Mouse (Mus musculus) layer of hippocampus, adult 9-10 months (tissue): ENCODE measurements around the gene Slc2a1.

Experiments used
- DNase-seq: peaks from one replicate; pipeline ENCODE4 v3.0.0; 2022; ENCODE audit warnings: low spot score

The Slc2a1 gene

DNA sequence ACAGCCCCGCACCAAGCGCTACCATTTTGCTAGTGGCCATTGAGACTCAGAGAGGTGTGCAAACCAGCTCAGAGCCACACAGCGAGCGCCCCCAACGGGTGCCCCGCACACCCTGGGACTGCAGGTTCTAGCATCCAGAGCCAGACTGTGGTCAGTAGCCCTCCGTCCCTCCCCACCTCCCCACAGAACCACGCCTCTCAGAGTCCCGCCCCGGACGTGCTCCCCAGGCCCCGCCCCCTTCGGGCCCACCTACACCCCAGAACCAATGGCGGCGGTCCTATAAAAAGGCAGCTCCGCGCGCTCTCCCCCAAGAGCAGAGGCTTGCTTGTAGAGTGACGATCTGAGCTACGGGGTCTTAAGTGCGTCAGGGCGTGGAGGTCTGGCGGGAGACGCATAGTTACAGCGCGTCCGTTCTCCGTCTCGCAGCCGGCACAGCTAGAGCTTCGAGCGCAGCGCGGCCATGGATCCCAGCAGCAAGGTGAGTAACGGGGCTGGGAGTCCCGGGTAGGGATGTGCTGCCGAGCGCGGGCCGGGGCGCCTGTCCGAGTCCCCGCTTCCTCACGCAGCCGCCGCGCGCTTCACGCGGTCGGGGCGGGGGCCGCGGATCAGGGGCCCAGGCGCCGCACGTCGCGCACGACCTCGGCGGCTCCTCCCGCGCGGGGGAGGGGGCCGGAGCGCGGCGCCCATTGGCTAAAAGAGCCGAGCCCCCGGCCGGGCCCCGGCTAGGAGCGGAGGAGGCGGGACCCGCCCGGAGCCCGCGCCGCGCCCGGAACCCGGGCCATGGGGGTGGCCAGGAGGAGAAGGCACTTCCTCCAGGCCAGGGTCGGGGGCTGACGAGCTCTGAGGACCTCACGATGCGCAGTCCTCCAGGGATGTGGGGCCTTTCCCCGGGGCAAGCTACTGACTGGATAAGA, at the start of gene Slc2a1:
Gene Slc2a1 (plus strand): TSS at position 217 of the 914 bp plus-strand sequence.
- peak; percentile 58 for DNase-seq

GRCm38 (mm10) chr4:119066791-119067190, 41.7 kb upstream of the Slc2a1 start:
- no peak for DNase-seq

GRCm38 (mm10) chr4:119067204-119067603, 41.3 kb upstream of the Slc2a1 start:
- DNase-seq = no peak

GRCm38 (mm10) chr4:119068918-119069317, 39.6 kb upstream of the Slc2a1 start:
- DNase-seq = no peak

DNA sequence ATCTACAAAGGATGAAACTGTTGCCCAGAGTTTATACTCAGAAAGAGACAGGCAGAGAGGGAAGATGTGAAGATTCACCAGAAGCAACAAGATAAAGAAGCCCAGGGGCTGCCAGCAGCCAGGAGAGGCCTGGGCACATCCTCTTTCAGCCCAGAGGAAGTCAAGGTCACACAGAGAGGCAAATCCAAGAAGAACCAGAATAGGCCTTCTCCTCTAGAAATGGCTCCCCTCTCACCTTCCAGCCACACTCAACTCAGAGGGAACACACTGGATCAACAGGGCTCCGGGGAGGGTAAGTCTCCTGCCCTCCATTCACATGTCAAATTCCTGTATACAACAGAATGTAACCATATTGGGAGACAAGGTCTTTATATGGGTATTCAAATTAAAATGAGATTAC, 38.3 kb upstream of the Slc2a1 start:
- DNase-seq = no peak

DNA sequence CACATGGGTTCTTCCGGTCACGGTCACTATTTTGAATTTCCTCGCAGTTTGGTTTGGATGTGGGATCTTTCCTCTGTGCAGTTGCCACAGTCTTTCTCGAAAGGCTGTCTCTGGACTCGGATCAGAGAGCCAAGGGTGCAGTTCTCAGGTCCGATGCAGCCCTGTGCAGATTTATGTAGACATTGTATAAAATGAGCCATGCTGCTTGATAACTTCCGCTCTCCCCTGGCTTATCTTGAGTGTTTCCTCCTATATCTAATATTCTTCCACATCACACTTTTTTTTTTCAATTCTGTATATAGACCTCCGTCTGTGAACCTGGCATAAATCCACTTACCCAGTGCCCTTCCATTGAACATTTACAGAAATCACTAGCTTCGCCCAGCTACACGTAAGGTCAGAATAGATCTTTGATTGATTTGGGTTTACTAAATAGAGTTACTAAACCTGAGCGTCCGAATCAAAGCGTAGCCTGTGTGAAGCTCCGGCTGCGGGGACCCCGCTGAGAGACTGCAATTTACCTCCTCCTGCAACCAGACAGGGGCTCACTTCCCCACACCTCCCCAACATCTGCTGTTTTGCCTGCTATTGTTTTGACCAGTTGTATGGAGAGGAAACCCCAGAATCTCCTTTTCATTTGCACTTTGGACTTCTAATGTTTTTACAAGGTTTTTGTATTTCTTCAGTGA, 37.4 kb upstream of the Slc2a1 start:
- DNase-seq = no peak

GRCm38 (mm10) chr4:119071648-119072362, 36.7 kb upstream of the Slc2a1 start:
- DNase-seq = no peak

DNA sequence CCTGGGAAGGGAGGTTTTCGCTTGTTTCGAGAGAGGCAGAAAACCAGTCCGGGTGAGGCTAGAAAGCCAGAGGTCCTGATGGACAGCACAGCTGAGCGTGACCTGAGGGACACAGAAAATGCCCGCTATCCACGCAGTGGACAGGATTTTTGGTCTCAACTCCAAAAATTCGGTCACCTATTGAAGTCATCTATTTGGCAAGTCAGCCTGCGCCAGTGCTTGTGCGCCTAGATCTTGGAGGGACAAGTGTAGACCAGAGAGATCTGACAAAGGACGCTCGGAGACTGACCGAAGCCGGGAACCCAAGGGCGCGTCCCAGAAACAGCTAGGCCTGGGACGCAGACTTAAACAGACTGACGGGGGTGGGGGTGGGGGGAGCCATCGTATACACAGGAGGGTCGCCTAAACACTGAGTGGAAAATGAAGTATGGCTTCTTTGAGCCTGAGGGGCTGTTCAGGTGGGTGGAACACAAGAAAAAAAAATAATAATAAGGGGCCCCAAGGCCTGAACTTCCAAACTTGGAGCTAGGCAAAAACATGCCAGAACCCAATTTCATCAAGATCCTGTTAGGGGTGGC, 36.1 kb upstream of the Slc2a1 start:
- no peak for DNase-seq

DNA sequence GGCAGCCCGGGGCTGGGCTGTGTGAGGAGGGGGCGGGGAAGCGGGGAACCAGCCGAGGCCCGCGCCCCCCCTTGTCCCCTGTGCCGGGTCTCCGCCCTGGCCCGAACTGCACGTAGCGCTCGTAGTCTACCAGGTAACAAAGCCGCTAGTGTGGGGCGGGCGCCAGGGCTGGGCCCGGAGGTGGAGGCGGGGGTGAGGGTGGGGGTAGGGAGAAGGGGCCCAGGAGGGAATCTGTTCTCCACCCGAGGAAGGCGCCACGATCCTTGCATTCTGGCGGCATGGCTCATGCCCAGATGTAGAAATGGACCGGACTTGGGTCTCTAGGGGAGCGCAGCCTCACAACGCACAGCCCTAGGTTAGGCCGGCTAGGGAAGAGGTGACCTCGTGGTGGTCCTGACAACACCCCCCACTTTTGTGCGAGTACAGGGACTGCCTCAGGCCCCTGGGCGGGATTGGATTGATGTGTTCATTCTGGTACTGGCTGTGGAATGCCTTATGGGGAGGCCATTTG, 35.5 kb upstream of the Slc2a1 start:
- DNase-seq = no peak

GRCm38 (mm10) chr4:119073626-119074025, 34.9 kb upstream of the Slc2a1 start:
- DNase-seq = no peak

- DNase-seq = no peak
Observed at GRCm38 (mm10) chr4:119074596-119074995, 33.9 kb upstream of the Slc2a1 start.

DNA sequence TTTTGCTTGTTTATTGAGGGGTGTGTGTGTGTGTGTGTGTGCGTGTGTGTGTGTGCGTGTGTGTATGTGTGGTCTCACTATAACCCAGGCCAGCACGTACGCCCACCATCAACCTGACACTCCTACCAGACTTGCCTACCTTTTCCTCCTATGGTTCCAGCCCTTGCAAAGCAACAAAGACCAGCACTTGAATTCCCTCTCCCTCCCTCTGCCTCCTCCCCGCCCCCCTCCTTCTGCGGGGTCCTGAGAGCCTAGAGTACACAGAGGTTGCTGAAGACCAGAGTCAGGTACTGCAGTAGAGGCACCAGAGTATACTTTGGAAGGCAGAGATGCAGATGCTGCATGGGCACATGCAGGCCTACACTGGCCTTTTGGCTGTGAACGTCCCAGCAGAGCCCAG, 33.2 kb upstream of the Slc2a1 start:
- no peak for DNase-seq

GRCm38 (mm10) chr4:119076336-119076735, 32.2 kb upstream of the Slc2a1 start:
- DNase-seq = no peak

GRCm38 (mm10) chr4:119077084-119077682, 31.3 kb upstream of the Slc2a1 start:
- no peak for DNase-seq

DNA sequence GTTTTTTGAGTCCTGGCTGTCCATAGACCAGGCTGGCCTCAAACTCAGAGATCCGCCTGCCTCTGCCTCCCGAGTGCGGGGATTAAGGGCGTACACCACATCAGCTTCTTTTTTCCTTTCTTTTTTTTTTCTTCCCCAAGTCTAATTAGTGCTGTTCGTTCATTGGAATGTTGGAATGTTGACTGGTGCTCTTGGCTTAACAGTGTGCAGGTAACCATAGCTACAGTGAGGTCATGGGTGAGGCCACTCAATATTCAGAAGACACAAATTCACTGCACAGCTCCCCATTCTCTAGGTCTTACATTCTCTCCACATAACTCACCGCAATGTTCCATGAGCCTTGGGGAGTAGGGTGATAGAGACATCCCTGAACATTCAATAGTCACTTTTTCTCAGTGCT, 28.6 kb upstream of the Slc2a1 start:
- no peak for DNase-seq

- DNase-seq = no peak
Observed at GRCm38 (mm10) chr4:119082740-119083231, 25.7 kb upstream of the Slc2a1 start.

GRCm38 (mm10) chr4:119088424-119088823, 20.1 kb upstream of the Slc2a1 start:
- no peak for DNase-seq

DNA sequence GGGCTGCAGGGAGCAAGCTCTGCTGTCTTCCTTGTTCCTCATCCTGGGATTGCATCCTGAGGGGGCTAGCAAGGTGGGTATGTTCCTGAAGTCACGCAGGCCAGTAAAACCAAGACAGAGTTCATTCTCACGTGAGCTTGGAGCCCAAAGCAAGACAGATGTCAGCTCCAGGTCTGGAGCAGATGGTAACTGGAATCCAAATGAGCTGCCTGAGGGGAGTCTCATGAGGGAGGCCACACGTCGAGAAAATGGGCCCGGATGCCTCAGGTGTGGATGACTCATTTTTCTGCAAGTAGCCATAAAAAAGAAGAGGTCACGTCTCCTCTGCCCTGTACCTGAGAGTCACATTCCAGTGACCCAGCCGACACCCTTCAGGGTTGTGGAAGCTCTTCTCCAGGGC, 14.6 kb upstream of the Slc2a1 start:
- no peak for DNase-seq

DNA sequence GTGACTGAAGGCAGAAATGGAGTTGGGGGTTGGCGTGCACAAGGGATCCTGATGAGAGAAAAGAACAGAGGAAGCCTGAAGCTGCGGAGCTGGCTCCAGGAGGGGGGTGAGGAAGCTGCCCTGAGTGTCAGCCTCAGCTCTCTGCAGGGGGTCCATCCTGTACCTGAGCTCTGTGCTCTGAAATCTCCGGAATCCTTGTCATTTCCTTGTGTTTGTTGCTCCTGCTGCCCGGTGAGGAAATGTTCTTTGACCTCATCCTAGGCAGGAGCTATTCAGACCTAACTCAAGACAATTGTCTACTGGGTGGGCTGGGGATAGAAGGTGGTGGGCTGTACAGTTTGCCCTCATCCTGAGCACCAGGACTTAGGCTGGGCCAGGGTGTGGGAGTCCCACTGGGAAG, 13.5 kb upstream of the Slc2a1 start:
- DNase-seq = no peak

DNA sequence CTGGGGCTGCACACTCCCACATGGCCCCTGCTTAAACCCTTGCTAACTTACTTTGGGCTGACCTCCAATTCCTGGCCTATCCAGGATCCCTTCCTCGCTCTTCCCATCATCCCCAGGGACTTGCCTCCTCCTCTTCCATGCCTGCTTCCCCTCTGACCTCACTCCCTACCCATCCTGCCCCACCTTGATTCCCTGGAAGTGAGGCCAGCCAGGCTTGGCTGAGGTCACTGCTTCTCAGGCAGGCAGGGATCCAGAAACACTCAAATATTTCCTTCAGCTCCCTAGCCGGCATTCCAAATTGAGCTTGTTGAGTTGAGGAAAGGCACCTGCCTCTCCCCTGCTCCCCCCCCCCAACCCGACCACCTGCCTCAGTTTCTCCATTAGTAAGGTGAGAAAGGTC, 12.1 kb upstream of the Slc2a1 start:
- DNase-seq = no peak

- no peak for DNase-seq
Observed at GRCm38 (mm10) chr4:119097421-119097820, 11.1 kb upstream of the Slc2a1 start.
